Mouse (Mus musculus) small intestine, adult 2 months (tissue): Measurements from ENCODE around the gene Rnf212.

Source experiments
- CTCF ChIP-seq: fragments of 200-500 bp; IDR thresholded peaks from 2 replicates; pipeline ENCODE4 v1.5.1; 2012; ENCODE audit warnings: low read depth, mild to moderate bottlenecking, control low read depth, inconsistent platforms, low read length, moderate library complexity, mixed read lengths; ENCODE audit not compliant: insufficient replicate concordance, insufficient read length; ENCODE audit errors: extremely low read depth
- POLR2A ChIP-seq: fragments of 200-500 bp; IDR thresholded peaks from 2 replicates; pipeline ENCODE4 v1.6.1; 2012; ENCODE audit warnings: low read depth, mild to moderate bottlenecking, control low read depth, inconsistent platforms, low read length, moderate library complexity

- TF ChIP-seq CTCF: no peak
- no peak for TF ChIP-seq POLR2A
Measured at GRCm38 (mm10) chr5:108742596-108742995, 32.2 kb downstream of the Rnf212 start.
